Mouse (Mus musculus): ENCODE data around the gene Ifna12. TPM values are rescaled to one million over a fixed set of nuclear protein-coding genes. Genes with fewer than 3 reads are reported as not detected.

The Ifna12 gene
- total RNA-seq, 1 experiment = not detected

Other genes starting within 250 kb of the Ifna12 start
- 2.0 and 5.7 TPM in 2 replicates for gene Hacd4, start 164.4 kb downstream of the Ifna12 start, total RNA-seq (2012; rRNA removed)
- not detected in 2 replicates for gene Ifnb1, start 80.6 kb downstream of the Ifna12 start, total RNA-seq (2012; rRNA removed)
- gene Ifna15, start 45.1 kb downstream of the Ifna12 start, total RNA-seq (2012; rRNA removed) = not detected in 2 replicates
- gene Ifna14, start 31.6 kb downstream of the Ifna12 start, total RNA-seq (2012; rRNA removed) = not detected in 2 replicates
- not detected in 2 replicates for gene Ifna9, start 11.0 kb downstream of the Ifna12 start, total RNA-seq (2012; rRNA removed)
- not detected in 2 replicates for gene C87499, start 31.0 kb upstream of the Ifna12 start, total RNA-seq (2012; rRNA removed)
- not detected in 2 replicates for gene Ifna13, start 41.1 kb upstream of the Ifna12 start, total RNA-seq (2012; rRNA removed)
- gene Ifna16, start 73.5 kb upstream of the Ifna12 start, total RNA-seq (2012; rRNA removed) = not detected in 2 replicates
- not detected in 2 replicates for gene Ifna2, start 80.5 kb upstream of the Ifna12 start, total RNA-seq (2012; rRNA removed)
- gene Ifnab, start 88.0 kb upstream of the Ifna12 start, total RNA-seq (2012; rRNA removed) = not detected in 2 replicates
- 3.7 and 5.3 TPM in 2 replicates for gene Gm26566, start 118.4 kb upstream of the Ifna12 start, total RNA-seq (2012; rRNA removed)
- gene Klhl9, start 119.1 kb upstream of the Ifna12 start, total RNA-seq (2012; rRNA removed) = 20.7 and 31.5 TPM in 2 replicates
- gene Gm13271, start 151.5 kb upstream of the Ifna12 start, total RNA-seq (2012; rRNA removed) = not detected in 2 replicates
- not detected in 2 replicates for gene Gm13283, start 156.7 kb upstream of the Ifna12 start, total RNA-seq (2012; rRNA removed)
- gene Gm13290, start 170.5 kb upstream of the Ifna12 start, total RNA-seq (2012; rRNA removed) = not detected in 2 replicates
- not detected in 2 replicates for gene Gm13289, start 173.5 kb upstream of the Ifna12 start, total RNA-seq (2012; rRNA removed)
- not detected in 2 replicates for gene Gm13272, start 176.5 kb upstream of the Ifna12 start, total RNA-seq (2012; rRNA removed)
- gene Ifnz, start 178.8 kb upstream of the Ifna12 start, total RNA-seq (2012; rRNA removed) = not detected in 2 replicates
- gene Gm13276, start 182.3 kb upstream of the Ifna12 start, total RNA-seq (2012; rRNA removed) = not detected in 2 replicates
- gene Gm13277, start 185.3 kb upstream of the Ifna12 start, total RNA-seq (2012; rRNA removed) = not detected in 2 replicates
- not detected in 2 replicates for gene Gm13278, start 188.2 kb upstream of the Ifna12 start, total RNA-seq (2012; rRNA removed)
- gene Gm13275, start 191.1 kb upstream of the Ifna12 start, total RNA-seq (2012; rRNA removed) = not detected in 2 replicates
- not detected in 2 replicates for gene Gm13279, start 194.0 kb upstream of the Ifna12 start, total RNA-seq (2012; rRNA removed)
- not detected in 2 replicates for gene Gm13285, start 196.3 kb upstream of the Ifna12 start, total RNA-seq (2012; rRNA removed)
- not detected in 2 replicates for gene Gm13287, start 199.9 kb upstream of the Ifna12 start, total RNA-seq (2012; rRNA removed)
- not detected in 2 replicates for gene Gm13288, start 202.2 kb upstream of the Ifna12 start, total RNA-seq (2012; rRNA removed)
- not detected in 2 replicates for gene Ifna7, start 212.9 kb upstream of the Ifna12 start, total RNA-seq (2012; rRNA removed)
- gene Ifna11, start 216.6 kb upstream of the Ifna12 start, total RNA-seq (2012; rRNA removed) = not detected in 2 replicates
- not detected in 2 replicates for gene Ifna6, start 224.0 kb upstream of the Ifna12 start, total RNA-seq (2012; rRNA removed)
- not detected in 2 replicates for gene Ifna5, start 232.1 kb upstream of the Ifna12 start, total RNA-seq (2012; rRNA removed)
- gene Ifna4, start 238.5 kb upstream of the Ifna12 start, total RNA-seq (2012; rRNA removed) = not detected in 2 replicates
- not detected in 2 replicates for gene Ifna1, start 246.7 kb upstream of the Ifna12 start, total RNA-seq (2012; rRNA removed)